Mouse (Mus musculus): Measurements from ENCODE around the gene Stat3.
A peak's percentile ranks its signal among the peaks of the same experiment; 100 is the strongest.

The Stat3 gene

GRCm38 (mm10) chr11:100924386-100924919 is 14.9 kb downstream of the Stat3 start:
- DNase-seq (ENCODE audit: low spot score in 2 of 2), result no peak

- peak in 1 of 2 experiments; percentile 24 for DNase-seq (ENCODE audit: low spot score in 2 of 2)
Observed at GRCm38 (mm10) chr11:100920887-100921624, 18.3 kb downstream of the Stat3 start.

- DNase-seq (ENCODE audit: low spot score in 2 of 2), result no peak
Observed at GRCm38 (mm10) chr11:100918007-100918406, 21.3 kb downstream of the Stat3 start.

GRCm38 (mm10) chr11:100916432-100916971 is 22.8 kb downstream of the Stat3 start:
- no peak for DNase-seq (ENCODE audit: low spot score in 2 of 2)

GRCm38 (mm10) chr11:100915063-100915462 is 24.3 kb downstream of the Stat3 start:
- DNase-seq (ENCODE audit: low spot score in 2 of 2), result no peak

GRCm38 (mm10) chr11:100914415-100914814 is 24.9 kb downstream of the Stat3 start:
- no peak for DNase-seq (ENCODE audit: low spot score in 2 of 2)

- no peak for DNase-seq (ENCODE audit: low spot score in 2 of 2)
Observed at GRCm38 (mm10) chr11:100912401-100913155, 26.8 kb downstream of the Stat3 start.

GRCm38 (mm10) chr11:100908567-100908966 is 30.8 kb downstream of the Stat3 start:
- no peak for DNase-seq (ENCODE audit: low spot score in 2 of 2)

GRCm38 (mm10) chr11:100908112-100908511 is 31.2 kb downstream of the Stat3 start:
- no peak for DNase-seq (ENCODE audit: low spot score in 2 of 2)

GRCm38 (mm10) chr11:100906885-100907284 is 32.5 kb downstream of the Stat3 start:
- no peak for DNase-seq (ENCODE audit: low spot score in 2 of 2)

GRCm38 (mm10) chr11:100905929-100906328 is 33.4 kb downstream of the Stat3 start:
- DNase-seq (ENCODE audit: low spot score in 2 of 2), result no peak

- DNase-seq (ENCODE audit: low spot score in 2 of 2), result no peak
Observed at GRCm38 (mm10) chr11:100904580-100905351, 34.6 kb downstream of the Stat3 start.

GRCm38 (mm10) chr11:100898441-100899199 is 40.7 kb downstream of the Stat3 start:
- DNase-seq (ENCODE audit: low spot score in 2 of 2), result no peak

GRCm38 (mm10) chr11:100897294-100898231 is 41.8 kb downstream of the Stat3 start:
- DNase-seq (ENCODE audit: low spot score in 2 of 2), result peak in 1 of 2 experiments; percentile 26

- DNase-seq (ENCODE audit: low spot score in 2 of 2), result no peak
Observed at GRCm38 (mm10) chr11:100896078-100896477, 43.3 kb downstream of the Stat3 start.

GRCm38 (mm10) chr11:100894146-100894918 is 45.0 kb downstream of the Stat3 start:
- no peak for DNase-seq (ENCODE audit: low spot score in 2 of 2)

- peak; percentile 86 to 90 for DNase-seq (ENCODE audit: low spot score in 2 of 2)
Observed at GRCm38 (mm10) chr11:100893482-100893881, 45.9 kb downstream of the Stat3 start.

GRCm38 (mm10) chr11:100892435-100892834 is 46.9 kb downstream of the Stat3 start:
- no peak for DNase-seq (ENCODE audit: low spot score in 2 of 2)
